Mouse (Mus musculus): Measurements from ENCODE around the gene Oas1e.

DNA sequence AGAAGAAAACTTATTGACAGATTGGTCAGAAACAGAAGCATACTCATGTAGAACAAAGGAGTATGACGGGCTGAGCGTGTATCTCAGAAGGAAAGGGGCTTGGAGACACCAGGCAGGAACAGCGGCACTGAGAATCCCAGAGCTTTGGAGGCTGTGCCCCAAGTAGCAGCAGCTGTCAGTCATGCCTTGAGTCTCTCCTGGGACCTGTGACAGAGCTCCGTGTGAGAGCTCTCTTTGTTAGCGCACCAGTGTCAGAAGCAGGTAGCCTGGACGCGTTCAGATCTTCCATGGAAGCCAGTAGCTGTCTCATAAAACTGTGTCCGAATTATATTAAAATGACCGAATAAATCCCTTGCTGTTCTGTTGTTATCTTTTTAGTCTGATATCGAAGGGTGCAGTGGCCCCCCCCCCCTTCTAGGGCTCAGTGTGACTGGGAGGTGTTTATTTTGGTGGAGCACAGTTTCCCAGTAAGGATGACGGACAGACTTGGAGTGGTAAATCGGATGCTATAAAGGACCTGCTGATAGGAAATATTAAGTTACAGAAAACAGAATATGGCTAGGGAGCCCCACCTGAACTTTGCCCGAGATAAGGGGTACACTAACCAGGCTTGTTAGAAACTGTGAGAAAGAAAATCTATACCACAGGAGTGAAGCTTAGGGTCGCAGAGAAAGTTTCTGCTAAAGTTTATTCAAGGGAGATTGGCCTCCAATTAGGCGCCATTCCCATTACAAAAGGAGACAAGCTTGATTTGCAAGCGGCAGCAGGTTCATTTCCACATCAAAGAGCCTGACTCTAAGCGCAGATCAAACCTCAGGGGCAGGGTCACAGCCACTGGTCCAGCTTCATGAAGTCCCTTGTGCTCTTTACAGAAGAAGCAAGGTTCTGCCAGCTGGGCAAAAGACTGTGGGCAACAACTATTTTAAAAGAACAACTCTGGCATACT is 38.3 kb upstream of the Oas1e start:
- no peak for TF ChIP-seq CTCF (IDR thresholded peaks at IDR 0.05; ENCODE audit: control insufficient read depth, insufficient read depth, insufficient replicate concordance, low read depth, low read length)
- TF ChIP-seq POLR2A (IDR thresholded peaks at IDR 0.05; ENCODE audit: control insufficient read depth, low read depth, low read length) = no peak
